Mouse (Mus musculus) CD8-positive naive resting alpha-beta T cell, adult 2 months (primary cell): ENCODE measurements at regions not wholly inside any gene's neighbourhood (a gene's known extent, or its start where the extent isn't known, plus 50 kb on each side); places are given as distances from the start of the nearest gene placed in this dataset.

Source experiments
- DNase-seq, 2 experiments: peaks; one replicate each; pipeline ENCODE4 v3.0.0; 2022; ENCODE audit warnings: low read depth in 2 of 2, low spot score in 2 of 2

DNA sequence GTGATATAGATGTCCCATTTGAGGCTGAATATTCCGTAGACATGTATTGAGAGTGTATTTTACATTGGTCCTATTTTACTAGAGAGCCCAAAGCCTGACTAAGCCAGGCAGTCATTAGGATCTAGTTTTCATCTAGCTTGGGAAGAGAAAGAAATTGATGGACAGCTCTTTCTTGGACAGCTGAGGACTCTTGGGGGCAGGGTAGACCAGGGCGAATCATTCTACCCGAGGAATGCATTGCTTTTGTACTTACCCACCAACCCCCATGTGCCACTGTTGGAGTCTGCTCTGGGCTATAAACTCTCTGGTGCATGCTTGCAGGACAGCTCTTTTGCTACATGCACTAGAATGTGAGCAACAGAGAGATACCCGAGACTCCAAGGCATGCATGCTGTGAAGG, 294.3 kb upstream of the Zfp507 start:
- no peak for DNase-seq

DNA sequence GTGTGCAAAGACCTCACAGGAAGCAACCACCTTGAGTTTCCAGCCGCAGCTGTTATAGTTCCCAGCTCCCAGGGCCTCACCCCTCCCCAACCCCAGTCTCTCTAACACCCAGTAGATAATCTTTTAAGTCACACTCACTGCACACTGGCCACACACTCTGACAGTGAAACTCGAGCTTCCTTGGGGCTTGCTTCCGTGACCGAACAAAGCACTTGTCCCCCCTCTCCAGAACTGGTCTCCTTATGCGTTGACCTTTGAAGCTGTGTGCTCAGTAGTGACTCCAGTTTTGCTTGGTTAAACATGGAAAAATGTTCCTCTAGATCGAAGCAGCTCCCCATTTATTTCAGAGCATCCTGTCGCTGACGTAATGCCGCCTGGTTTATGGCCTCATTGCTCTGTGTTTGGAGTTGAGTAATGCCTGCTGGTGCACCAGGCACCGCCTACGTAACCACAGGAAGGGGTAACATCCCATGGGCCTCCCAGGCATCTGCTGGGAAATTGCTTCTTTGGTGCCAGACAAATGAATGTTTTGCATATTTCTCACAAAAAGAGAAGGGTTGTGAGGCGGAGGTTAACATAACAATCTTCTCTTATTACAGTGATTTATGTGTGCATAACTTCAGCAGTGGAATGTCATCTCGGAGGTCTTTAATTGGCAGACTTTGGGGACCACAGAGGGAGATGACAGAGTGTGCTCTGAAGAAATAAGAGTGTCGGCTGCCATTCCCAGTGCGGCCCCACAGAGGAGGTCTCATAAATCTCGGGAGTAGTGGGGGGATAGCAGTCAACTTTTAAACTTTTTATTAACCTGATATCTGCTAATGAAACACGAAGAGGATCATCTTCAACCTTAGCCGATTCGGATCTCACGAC, 292.7 kb upstream of the Zfp507 start:
- DNase-seq, result no peak

DNA sequence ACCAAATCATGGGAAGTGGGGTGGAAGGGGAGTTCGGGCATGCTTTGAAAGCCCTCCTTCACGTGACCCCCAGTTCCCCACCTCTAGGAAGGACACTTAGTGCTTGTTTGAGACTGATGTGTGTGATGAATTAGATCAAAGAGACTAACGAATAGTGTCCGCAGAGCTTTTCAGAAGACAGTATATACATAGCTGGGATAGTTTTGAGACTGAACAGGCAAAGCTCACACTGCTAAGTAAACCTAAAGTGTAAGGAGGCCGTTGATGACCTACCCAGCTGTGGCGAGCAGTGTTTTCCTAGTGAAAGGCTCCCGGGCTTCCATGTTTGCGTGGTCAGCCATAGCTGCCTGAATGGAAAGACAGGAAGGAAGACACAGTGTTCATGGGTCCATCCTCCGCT, 288.3 kb upstream of the Zfp507 start:
- DNase-seq, result no peak

DNA sequence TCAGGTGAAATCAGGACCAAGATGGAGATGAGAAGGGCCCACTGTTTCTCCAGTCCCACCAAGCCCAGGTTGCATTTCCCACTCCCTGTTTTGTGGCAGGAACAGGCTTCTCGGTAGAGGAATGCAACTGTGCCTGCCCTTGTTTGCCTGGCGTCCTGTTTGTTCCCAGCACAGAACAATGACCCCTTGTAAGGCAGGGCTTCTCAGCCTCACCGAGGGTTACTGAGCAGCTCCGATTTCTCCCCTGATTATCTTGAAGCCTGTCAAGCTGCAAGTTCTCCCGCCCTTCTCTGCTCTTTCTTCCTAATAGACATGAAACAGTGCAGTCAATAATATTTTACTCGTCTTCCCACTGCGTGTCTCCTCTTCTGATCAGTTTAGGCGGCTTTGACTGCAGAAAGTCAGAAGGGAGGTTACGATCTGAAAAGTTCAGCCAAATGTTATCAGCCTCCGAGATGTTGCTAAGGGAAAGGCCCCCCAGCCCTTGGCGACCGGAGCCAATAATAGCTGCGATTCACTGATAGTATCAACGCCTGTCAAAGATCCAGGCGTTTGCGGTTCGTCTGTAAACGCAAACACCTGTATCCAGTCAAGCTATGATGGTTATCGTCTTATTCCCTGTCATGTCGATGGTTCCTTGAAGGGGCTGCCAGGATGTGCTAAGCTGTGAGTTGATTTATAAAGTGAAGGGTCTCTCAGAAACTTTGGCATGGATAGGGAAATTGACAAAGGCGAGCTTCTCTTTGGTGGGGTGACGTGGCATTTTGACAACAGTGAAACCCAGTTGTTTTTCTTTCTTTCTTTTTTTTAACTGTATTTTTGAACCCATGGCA, 287.7 kb upstream of the Zfp507 start:
- no peak for DNase-seq

DNA sequence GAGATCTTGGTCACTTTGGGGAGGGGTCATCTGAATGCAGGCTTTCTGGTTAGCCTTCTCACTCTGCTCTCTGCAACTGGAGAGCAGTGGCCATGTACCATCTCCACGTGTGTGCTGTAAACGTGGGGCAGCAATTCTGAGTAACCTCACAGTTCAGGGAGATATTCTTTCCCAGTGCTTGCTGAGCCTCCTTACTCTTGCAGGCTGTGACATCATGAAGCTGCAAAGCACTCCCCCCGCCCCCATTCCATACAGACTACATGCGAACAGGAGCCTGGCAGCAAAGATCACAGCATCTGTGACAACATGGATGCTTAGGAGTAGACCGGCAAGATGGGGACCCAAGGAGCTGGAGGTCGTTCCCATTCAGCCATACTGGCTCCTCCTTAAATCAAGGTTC, 284.8 kb upstream of the Zfp507 start:
- DNase-seq, result no peak

DNA sequence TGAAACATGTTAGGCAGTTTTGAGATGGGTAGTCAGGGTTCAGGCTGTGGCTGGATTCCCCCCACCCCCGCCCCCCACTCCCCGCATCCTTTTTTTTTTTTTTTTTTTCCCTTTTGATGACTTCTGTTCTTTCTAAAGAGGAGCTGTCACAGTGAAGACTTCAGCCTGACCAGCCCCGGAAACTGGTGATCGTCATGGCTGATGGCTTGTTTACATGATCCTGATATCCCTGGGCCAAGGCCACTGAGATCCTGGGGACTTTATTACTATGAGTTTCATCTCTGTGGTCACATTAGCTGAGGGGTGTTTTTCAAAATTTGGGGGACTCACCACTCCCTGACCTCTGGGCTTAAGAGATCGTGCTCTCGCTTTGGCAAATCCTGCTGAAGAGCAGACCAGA, 275.9 kb upstream of the Zfp507 start:
- no peak for DNase-seq

DNA sequence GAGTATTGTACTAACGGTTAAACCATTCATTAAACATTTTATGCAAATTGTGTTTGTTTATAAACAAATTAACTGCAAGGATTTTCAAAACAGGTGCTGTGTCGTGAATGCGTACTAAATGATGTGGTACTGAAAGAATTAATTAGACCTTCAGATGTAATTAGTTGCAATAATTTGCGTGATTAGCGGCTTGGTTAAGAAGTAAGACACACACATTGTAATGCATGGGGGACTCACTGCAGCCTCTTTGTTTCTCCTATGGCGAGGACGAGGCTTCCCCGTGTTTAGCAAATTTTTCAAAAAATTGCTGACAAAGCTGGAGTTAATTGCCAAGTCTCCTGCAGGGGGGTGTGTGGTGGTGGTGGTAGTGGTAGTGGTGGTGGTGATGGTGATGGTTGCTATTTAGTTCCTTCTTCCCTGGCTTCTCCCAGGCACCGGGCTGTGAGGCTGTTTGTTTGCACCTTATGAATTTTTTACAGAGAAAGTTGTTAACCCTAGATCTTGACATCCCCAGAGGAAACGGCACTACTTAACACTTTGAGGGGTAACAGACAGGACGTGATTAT, 275.4 kb upstream of the Zfp507 start:
- no peak for DNase-seq

DNA sequence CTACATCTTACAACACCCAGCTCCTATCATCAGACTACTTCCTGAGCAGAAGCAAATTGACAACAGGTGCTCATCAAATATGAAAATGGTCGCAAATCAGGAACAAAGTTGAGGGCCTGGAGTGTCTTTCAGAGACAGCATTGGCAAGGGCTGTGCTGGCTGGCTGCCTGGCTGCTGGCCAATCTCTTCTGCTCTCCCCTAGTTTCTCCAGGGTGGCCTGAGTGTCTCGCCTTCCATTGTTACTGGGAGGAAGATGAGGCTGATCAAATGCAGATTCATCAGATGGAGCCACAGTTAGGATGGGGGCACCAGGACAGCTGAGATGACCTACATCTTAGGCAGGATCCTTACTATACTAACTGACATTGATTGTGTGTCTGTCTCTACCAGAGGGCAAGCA, 274.5 kb upstream of the Zfp507 start:
- DNase-seq, result no peak

DNA sequence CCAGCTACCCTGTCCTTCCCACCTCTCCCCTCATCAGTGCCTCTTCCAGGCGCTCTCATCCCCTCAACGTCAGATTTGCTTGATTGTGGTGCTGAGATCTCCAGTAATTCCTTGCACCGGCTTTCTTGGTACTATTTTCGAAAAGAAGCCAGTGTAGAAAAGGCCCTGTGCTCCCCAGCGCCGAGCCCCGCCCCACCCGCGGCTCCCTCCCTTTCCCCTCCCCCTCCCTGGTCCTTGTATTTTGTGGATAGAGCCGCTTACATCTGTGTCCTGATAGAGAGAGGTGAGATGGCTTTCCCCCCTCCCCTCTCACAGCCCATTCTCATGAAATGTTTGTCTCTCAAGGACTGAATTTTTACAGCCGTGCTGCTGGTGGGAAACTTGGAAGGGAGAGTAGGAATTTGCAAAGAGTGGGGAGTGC, 273.2 kb upstream of the Zfp507 start:
- DNase-seq, result no peak

DNA sequence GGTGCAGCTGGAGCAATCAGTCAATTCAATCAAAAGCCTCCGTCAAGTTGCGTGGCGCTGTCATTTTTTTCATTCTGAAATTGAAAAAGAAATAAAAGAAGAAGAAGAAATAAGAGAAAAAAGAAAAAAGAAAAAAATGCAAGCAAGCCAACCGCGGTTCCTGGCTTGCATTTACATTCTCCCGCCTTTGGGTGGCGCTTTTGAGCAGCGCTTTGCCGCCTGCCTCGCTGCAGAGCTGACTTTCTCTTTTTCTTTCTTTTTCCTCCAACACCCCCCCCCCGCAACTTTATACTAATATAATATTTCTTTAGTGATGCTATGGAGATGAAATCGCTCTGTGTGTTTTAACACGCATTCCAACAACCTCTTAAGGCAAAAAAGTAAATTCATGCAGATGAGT, 269.0 kb upstream of the Zfp507 start:
- DNase-seq, result no peak

DNA sequence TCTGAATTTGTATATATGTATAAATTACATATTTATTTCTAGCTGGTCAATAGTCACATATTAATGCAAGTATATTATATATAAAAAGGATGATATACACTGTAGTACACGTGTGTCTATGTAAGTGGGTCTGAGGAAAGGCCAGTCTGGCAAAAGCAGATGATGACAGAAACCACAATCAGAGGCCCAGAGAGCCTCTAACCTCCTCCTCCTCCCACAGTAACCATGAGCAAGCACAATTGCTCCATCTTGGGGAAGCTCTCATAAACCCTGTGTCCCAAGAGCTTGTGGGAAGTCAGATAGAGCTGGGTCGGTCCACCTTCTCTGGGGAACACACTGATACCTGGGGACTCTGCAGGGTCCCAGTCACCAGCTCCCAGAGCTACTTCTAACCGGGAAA, 263.9 kb upstream of the Zfp507 start:
- DNase-seq, result no peak

DNA sequence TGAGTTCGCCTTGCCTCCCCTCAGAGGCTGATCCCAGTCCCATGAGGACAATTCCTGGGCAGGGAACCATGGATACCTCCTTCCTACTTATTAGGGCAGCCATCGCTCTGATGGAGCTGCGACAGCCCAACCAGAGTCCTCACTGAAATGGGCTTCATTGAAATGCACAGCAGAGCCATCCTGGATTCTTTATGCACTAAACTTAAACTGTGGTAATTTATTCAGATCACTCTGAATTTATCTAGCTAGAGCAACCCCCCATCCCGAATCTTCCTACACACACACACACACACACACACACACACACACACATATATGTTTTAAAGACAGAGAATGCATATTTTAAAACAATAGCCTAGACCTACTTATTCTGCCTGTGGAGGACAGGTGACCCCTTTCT, 258.9 kb upstream of the Zfp507 start:
- no peak for DNase-seq

DNA sequence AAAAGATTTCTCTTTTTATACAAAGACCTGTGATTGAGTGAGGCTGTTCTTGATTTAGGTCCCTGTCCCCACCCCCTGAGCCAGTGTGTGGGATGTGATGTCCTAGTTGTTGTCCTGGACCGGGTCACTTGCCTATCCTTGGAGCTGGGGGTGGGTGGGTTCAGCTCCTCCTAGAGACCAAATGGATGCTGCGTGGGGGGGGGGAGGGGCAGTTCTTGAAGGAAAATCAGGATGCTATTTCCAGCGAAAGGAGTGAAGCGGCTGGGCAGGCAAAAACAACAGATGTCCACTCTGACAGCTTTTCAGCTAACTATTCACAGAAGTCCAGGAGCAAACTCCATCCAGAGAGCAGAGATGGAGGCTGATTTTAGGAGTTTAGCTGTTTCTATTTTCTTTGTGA, 257.6 kb upstream of the Zfp507 start:
- DNase-seq, result no peak

DNA sequence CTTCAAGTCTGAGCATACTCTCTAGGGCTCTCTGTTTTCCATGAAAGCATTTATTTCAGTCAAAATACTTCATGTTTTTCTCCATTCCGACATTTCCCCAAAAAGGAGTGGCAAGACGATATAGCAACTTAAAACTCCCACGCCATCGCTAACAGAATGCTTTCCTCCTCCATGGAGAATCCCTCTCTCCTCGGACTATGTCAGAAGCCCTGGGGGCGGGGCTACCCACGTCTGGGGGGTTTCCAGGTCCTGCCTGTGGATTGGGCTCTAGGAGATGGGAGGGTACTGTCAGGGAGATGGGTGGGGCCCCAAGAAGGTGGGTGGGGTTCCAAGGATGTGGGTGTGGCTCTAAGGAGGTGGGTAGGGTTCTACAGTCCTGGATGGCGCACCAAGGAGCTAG, 243.2 kb upstream of the Zfp507 start:
- DNase-seq, result no peak

DNA sequence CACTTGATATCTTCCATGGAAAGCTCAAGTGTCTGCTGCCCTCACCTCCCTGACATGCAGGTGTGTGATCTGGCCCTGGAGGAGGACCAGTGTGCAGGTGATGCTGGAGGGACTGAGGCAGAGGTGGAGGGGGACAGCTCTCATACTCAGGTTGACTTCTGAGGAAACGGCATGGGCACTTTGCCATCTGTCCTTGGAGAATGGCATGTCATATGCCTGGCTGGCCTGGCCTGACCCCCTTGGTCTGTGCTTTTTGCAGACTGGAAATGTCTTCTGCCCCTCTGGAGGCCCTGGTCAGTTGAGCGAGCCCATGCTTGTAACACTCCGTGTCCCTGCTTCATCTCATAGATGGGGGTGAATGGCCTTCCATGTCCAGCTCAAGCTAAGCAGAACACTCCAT, 229.1 kb upstream of the Zfp507 start:
- DNase-seq, result no peak

DNA sequence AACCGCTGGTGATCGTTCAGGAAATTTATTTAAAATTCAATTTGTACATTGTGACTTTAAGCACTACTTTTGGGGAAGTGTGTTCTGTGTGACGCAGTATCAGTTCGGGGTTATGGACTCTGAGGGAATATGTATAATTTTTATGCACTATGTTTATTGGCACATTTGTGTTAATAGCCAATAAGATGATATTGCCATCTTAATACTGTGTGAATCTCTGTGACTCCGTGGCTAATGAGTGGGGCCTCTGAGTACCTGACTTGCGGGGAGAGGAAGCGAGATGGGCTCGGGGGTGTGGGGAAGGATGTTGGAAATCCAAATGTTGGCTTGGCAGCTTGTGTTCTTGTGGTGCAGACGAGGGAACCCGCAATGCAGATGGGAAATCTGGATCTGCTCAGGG, 220.2 kb upstream of the Zfp507 start:
- no peak for DNase-seq

DNA sequence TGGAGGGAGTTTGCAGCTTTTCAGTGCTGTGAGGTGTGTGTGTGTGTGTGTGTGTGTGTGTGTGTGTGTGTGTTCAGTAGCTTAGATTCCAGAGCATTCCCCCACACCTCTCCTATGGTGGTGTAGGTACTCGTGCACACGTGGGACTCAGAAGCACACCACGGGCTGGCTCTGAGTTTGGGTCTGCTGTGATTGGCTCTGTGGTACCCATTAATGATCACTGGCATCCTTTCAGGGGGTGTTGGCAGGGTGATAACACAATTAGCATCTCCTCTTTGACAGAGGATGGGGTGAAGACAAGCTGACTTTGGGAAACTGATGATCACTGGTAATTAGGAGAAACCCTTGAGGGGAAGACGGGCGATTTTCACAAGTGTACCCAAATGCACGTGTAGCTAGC, 219.7 kb upstream of the Zfp507 start:
- no peak for DNase-seq

DNA sequence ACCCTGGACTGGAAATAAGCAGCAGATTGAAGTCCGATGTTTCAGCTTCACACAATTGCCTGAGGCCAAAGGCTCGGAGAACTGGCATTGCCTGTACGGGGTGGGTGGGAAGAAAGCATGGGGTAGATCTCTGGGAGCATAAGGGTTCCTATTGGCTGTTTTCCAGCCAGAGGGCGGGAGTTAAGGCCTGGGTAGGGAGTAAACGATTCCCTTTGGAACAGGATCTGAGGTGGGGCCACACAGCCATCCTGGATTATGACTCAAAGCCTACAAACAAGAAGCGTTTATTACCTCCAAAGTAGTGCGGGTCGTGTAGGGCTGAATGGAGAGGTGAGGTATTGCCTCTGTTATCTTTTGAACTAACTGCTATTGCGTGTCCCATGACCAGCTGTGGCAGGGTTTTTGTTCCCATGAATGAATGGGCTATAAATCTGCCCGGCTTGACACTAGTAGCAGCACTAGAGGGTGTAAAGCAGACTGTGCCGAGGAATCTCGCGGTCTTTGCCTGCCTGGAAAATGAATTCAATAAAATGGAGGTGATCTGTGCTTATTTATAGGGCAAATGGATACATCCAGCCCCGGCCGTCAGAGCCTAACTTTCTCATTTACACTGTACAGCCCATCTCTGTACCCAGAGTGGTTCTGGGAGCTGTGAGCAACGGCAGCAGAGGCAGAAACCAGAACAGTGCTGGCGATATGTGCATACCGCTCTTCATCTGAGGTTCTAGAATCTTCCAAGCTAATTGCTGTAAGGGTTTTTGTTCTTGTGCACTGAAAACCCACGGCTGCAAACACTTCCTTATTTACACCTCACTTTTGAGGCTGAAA, 214.3 kb upstream of the Zfp507 start:
- DNase-seq, result no peak

DNA sequence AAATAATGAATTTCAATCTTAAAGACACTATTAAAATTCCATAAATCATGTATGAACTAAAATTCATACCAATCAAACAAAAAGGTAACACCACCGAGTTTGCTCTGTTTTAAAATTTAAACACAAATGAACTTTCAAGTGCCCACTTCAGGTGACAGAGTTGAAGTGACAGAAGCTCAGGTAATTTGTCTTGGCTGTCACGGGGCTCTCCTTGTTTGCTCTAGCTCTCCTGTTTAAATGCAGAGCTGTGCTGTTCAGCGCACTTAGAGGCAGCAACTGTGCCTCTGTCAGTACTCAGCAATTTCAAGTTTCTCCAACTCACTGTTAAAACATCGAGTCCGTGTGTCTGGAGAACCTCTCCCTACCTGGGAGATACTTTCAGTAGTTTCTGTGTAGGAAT, 193.8 kb upstream of the Zfp507 start:
- no peak for DNase-seq

DNA sequence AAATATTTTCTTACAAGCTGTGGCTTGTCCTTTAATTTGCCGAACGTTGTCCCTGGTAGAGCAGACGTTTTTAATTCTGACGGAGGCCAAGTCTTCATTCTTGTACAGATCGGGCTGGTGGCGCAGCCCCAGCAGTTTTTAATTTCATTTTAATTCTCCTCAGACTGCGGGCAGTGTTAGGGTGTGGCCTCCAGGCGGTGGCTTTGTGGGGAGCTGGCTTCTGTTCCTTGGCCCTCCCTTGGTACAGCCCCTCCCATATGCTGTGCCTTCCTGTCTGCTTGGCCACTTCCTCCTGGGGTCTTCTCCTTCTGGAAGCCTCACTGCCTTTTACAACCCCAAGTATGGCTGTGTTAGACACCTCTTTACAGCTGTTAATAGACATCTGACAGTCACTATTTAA, 189.7 kb upstream of the Zfp507 start:
- DNase-seq, result peak in 1 of 2 experiments; percentile 29

DNA sequence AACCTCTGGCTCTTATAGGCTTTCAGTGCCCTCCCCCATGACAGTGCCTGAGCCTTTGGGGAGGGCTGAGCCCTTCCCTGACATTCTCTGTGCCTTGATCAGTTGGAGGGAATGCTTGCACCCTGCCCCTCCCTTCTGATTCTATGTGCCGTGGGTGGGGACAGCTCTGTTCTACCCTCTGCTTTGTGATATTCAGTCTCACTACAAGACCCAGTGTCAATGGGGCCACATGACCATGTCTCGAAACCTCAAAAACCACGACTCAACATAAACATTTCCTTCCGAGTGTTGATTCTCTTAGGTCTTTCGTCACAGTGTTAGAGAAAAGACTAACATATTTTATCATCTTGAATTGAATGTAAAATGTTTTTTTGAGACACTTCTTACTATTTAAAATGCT, 188.3 kb upstream of the Zfp507 start:
- DNase-seq, result peak; percentile 42 to 44
